Mouse (Mus musculus) frontal cortex, postnatal 25 days (tissue): ENCODE results near the gene Hfe.

Experiments
- DNase-seq, 2 experiments: peaks; one replicate each; pipeline ENCODE4 v3.0.0; 2022; ENCODE audit warnings: low spot score in 2 of 2

Hfe gene

GRCm38 (mm10) chr13:23710374-23711089 lies at the start of gene Hfe:
Gene Hfe, minus strand, starts transcription at chr13:23710854.
- DNase-seq = no peak

- DNase-seq = no peak
These were observed 49.2 kb upstream of the Hfe start for GRCm38 (mm10) chr13:23759916-23760239.

- DNase-seq = no peak
These were observed 48.7 kb upstream of the Hfe start for GRCm38 (mm10) chr13:23759251-23759771.

- DNase-seq = no peak
These were observed 47.3 kb upstream of the Hfe start for GRCm38 (mm10) chr13:23757921-23758320.

GRCm38 (mm10) chr13:23757211-23757773 lies 46.6 kb upstream of the Hfe start:
- no peak for DNase-seq

GRCm38 (mm10) chr13:23756790-23757189 lies 46.1 kb upstream of the Hfe start, which contains the start of gene Hist1h4b:
Gene Hist1h4b, plus strand, starts transcription at chr13:23757013.
- DNase-seq = peak; percentile 75 to 83

GRCm38 (mm10) chr13:23755000-23755399 lies 44.3 kb upstream of the Hfe start:
- no peak for DNase-seq

- no peak for DNase-seq
These were observed 42.8 kb upstream of the Hfe start for GRCm38 (mm10) chr13:23753314-23754078.

- no peak for DNase-seq
These were observed 42.1 kb upstream of the Hfe start for GRCm38 (mm10) chr13:23752742-23753172.

- peak; percentile 92 to 98 for DNase-seq
These were observed 41.5 kb upstream of the Hfe start, which contains the start of gene Hist1h3b for GRCm38 (mm10) chr13:23752067-23752741. Gene Hist1h3b, plus strand, starts transcription at chr13:23752267.

GRCm38 (mm10) chr13:23751478-23751956 lies 40.9 kb upstream of the Hfe start:
- DNase-seq = no peak

GRCm38 (mm10) chr13:23750839-23751477 lies 40.3 kb upstream of the Hfe start, which contains the start of gene Hist1h2ab:
Gene Hist1h2ab, plus strand, starts transcription at chr13:23751126.
- peak in 1 of 2 experiments; percentile 37 for DNase-seq

GRCm38 (mm10) chr13:23749563-23750121 lies 39.0 kb upstream of the Hfe start:
- DNase-seq = no peak

GRCm38 (mm10) chr13:23747892-23748288 lies 37.2 kb upstream of the Hfe start:
- no peak for DNase-seq

GRCm38 (mm10) chr13:23747081-23747891 lies 36.6 kb upstream of the Hfe start:
- no peak for DNase-seq

GRCm38 (mm10) chr13:23746201-23747080 lies 35.8 kb upstream of the Hfe start, which contains the start of gene Hist1h2bb:
Gene Hist1h2bb, plus strand, starts transcription at chr13:23746734.
- peak; percentile 47 to 51 for DNase-seq

- peak; percentile 65 to 79 for DNase-seq
These were observed 34.9 kb upstream of the Hfe start, which contains the start of gene Hist1h3c for GRCm38 (mm10) chr13:23745381-23746161. Gene Hist1h3c, minus strand, starts transcription at chr13:23745602.
